Comparison of ENCODE assay signal across 8 mouse cellular contexts in the genomic region with DNA sequence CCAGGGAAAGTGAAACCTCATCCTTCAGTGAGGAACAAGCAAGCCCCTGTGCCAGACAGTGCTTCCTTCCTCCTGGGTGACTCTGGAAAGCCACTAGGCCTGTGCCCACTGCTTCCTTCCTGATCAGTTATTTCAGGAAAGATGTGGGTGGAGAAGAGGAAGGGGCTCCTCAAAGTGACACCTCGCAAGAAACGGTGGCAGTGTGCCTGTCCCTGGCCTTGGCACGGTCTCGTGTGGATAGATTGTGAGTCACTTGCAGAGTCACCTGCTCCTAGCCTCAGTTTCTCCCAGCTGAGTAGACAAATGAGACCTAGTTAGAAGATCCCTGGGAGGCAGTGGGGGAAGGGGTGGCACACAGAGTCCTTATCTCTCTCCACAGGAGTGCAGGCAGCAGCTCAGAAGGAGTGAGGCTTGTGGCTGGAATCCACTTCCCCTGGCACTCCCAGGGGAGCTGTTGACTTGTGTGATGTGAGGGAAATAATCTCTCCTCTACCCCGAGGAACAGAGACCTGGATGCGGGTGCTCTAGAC. TPM values are rescaled to one million over a fixed set of nuclear protein-coding genes. Genes with fewer than 3 reads are reported as not detected.
DNase-seq lines count a peak whose midpoint lies in the region; ATAC-seq and TF ChIP-seq lines count a peak whose summit lies in the region.

No protein-coding gene starts in this region.

- no peaks in the 10 kb centered on the region for H3K36me3 ChIP-seq in kidney, adult 2 months (ENCODE audit: control insufficient read depth, insufficient read depth, low read length)
- H3K36me3 ChIP-seq in small intestine, adult 2 months (ENCODE audit: control insufficient read depth, insufficient read depth, low read length) = no peaks in the 10 kb centered on the region

- no peak for TF ChIP-seq POLR2A in kidney, adult 2 months (IDR thresholded peaks at IDR 0.05; ENCODE audit: low read depth, low read length)
- TF ChIP-seq POLR2A in small intestine, adult 2 months (IDR thresholded peaks at IDR 0.05; ENCODE audit: low read depth, low read length) = no peak

- peaks cover 82% of the 10 kb centered on the region for H3K4me1 ChIP-seq in kidney, adult 2 months (ENCODE audit: control insufficient read depth, insufficient read depth, low read length)
- H3K4me1 ChIP-seq in small intestine, adult 2 months (ENCODE audit: control insufficient read depth, insufficient read depth, insufficient read length, low read length) = peaks cover 15% of the 10 kb centered on the region; the same call in 1 of the 2 replicates

- H3K4me3 ChIP-seq in kidney, adult 2 months (ENCODE audit: insufficient read depth, low read depth, low read length) = no peak overlapping the region
- no peak overlapping the region for H3K4me3 ChIP-seq in small intestine, adult 2 months (ENCODE audit: low read depth, low read length)

- ATAC-seq in activated CD4-positive, CD25-positive, alpha-beta regulatory T cell, adult 4 months = peak; percentile 10

- no peaks in the 10 kb centered on the region for H3K27me3 ChIP-seq in kidney, adult 2 months (replicated peaks; ENCODE audit: control insufficient read depth, insufficient read depth, low read length)
- no peaks in the 10 kb centered on the region for H3K27me3 ChIP-seq in small intestine, adult 2 months (ENCODE audit: control insufficient read depth, insufficient read depth, low read length)

- H3K27ac ChIP-seq in kidney, adult 2 months (ENCODE audit: insufficient read depth, low read depth, low read length) = peak overlapping the region; percentile 74
- H3K27ac ChIP-seq in small intestine, adult 2 months (ENCODE audit: insufficient read depth, low read depth, low read length) = peak overlapping the region; percentile 39; the same call in 1 of the 2 replicates

- no peak for TF ChIP-seq CTCF in kidney, adult 2 months (conservative IDR thresholded peaks at IDR 0.05; ENCODE audit: insufficient read depth, insufficient read length, low read depth, low read length)
- TF ChIP-seq CTCF in small intestine, adult 2 months (IDR thresholded peaks at IDR 0.05; ENCODE audit: extremely low read depth, insufficient read length, insufficient replicate concordance, low read depth, low read length) = no peak

- intact Hi-C loops in gastrocnemius, postnatal 14 days (cut with DNase I; ENCODE audit: low total_unique reads) = loop anchor here (5.0 kb wide), 1 partner anchor 38 kb away; no protein-coding TSS in a partner anchor

- DNase-seq in gastrocnemius, adult 18-20 months (ENCODE audit: low spot score) = peak; percentile 26
- DNase-seq in gastrocnemius, postnatal 14 days = no peak
- DNase-seq in heart, adult 9 months (ENCODE audit: low spot score in 2 of 2) = peak; percentile 69 to 80
- peak; percentile 72 for DNase-seq in kidney, adult 2 months
- peak; percentile 79 to 84 for DNase-seq in lung, adult 18-20 months
- DNase-seq in testis, postnatal 14 days (ENCODE audit: low spot score) = no peak

- WGBS in kidney, adult 2 months = 52% methylated on average over 6 of the region's 6 CpGs
- 44% methylated on average over 6 of the region's 6 CpGs for WGBS in small intestine, adult 2 months

RNA-seq across cellular contexts. Expression of a gene that starts 35.0 kb away (rescaled TPM):
- total RNA-seq in gastrocnemius, adult 18-20 months (2021) = 1 to 10 TPM; 2.6 to 3.5 TPM
- 1 to 10 TPM; 5.9 to 6.0 TPM for total RNA-seq in gastrocnemius, postnatal 14 days (2021)
- polyA plus RNA-seq in activated CD4-positive, CD25-positive, alpha-beta regulatory T cell, adult 4 months (2017; shearing (Covaris generic)) = not detected
- polyA plus RNA-seq in kidney, adult 2 months (2012; rRNA removed) = 2.9 and 3.1 TPM in 2 replicates
- polyA plus RNA-seq in small intestine, adult 2 months (2012; rRNA removed) = 0.50 and 1.7 TPM in 2 replicates

RNA-seq across cellular contexts. Expression of a gene that starts 42.6 kb away (rescaled TPM):
- 10 to 100 TPM; 20.6 to 30.6 TPM for total RNA-seq in gastrocnemius, adult 18-20 months (2021)
- 10 to 100 TPM; 14.4 to 28.6 TPM for total RNA-seq in gastrocnemius, postnatal 14 days (2021)
- polyA plus RNA-seq in activated CD4-positive, CD25-positive, alpha-beta regulatory T cell, adult 4 months (2017; shearing (Covaris generic)) = 10 to 100 TPM; 52.4 to 59.9 TPM
- 126 and 129 TPM in 2 replicates for polyA plus RNA-seq in kidney, adult 2 months (2012; rRNA removed)
- 20.7 and 53.8 TPM in 2 replicates for polyA plus RNA-seq in small intestine, adult 2 months (2012; rRNA removed)

RNA-seq across cellular contexts. Expression of a gene that starts 52.9 kb away (rescaled TPM):
- 10 to 100 TPM; 16.0 to 28.5 TPM for total RNA-seq in gastrocnemius, adult 18-20 months (2021)
- 10 to 100 TPM; 12.5 to 17.3 TPM for total RNA-seq in gastrocnemius, postnatal 14 days (2021)
- polyA plus RNA-seq in activated CD4-positive, CD25-positive, alpha-beta regulatory T cell, adult 4 months (2017; shearing (Covaris generic)) = under 1 TPM; 0.56 to 0.97 TPM
- polyA plus RNA-seq in kidney, adult 2 months (2012; rRNA removed) = 156 and 235 TPM in 2 replicates
- 585 and 916 TPM in 2 replicates for polyA plus RNA-seq in small intestine, adult 2 months (2012; rRNA removed)

RNA-seq across cellular contexts. Expression of a gene that starts 58.8 kb away (rescaled TPM):
- total RNA-seq in gastrocnemius, adult 18-20 months (2021) = 1 to 10 TPM; 1.6 to 5.3 TPM
- 1 to 10 TPM; 4.1 to 4.7 TPM for total RNA-seq in gastrocnemius, postnatal 14 days (2021)
- 10 to 100 TPM; 21.3 to 23.3 TPM for polyA plus RNA-seq in activated CD4-positive, CD25-positive, alpha-beta regulatory T cell, adult 4 months (2017; shearing (Covaris generic))
- 0.22 and 0.39 TPM in 2 replicates for polyA plus RNA-seq in kidney, adult 2 months (2012; rRNA removed)
- polyA plus RNA-seq in small intestine, adult 2 months (2012; rRNA removed) = 0.52 and 1.3 TPM in 2 replicates

Comparison
In these comparisons a context has a peak if more than half of its experiments do, and no peak if none do; other contexts are left out.
1. DNase-seq: peak in gastrocnemius, adult 18-20 months (single experiment), heart, adult 9 months (2 of 2), kidney, adult 2 months (single experiment) and lung, adult 18-20 months (2 of 2); none in gastrocnemius, postnatal 14 days (single experiment) and testis, postnatal 14 days (single experiment).
2. RNA of a gene that starts 52.9 kb away (polyA plus RNA-seq): 585 to 916 TPM in small intestine, adult 2 months and 156 to 235 TPM in kidney, adult 2 months; 0.56 to 0.97 TPM in activated CD4-positive, CD25-positive, alpha-beta regulatory T cell, adult 4 months; every median in the first group is over 10 times any median in the second.